Mouse (Mus musculus) forebrain, embryonic 14.5 days (tissue): ENCODE data around the gene Rab3c. TPM values are rescaled to one million over a fixed set of nuclear protein-coding genes. Genes with fewer than 3 reads are reported as not detected.

ENCODE experiments used
- ATAC-seq: fragments of 200-750 bp; cut with Nextera tagmentation; 2 replicates; pipeline ENCODE4 v1.8.0; 2017; ENCODE audit warnings: mild to moderate bottlenecking, moderate library complexity
- DNase-seq: peaks from one replicate; pipeline ENCODE4 v3.0.0-alpha.2; 2015; ENCODE audit warnings: low spot score
- H3K27ac ChIP-seq: fragments of 300-500 bp; sonication (generic); 2 replicates; pipeline ENCODE4 v1.5.1; 2014; ENCODE audit warnings: low read depth, mild to moderate bottlenecking, control low read depth, low read length, moderate library complexity
- H3K27me3 ChIP-seq: fragments of 300-500 bp; sonication (generic); replicated peaks from 2 replicates; pipeline ENCODE4 v1.6.1; 2014; ENCODE audit warnings: low read length, control low read depth, mixed read lengths; ENCODE audit not compliant: control insufficient read depth, insufficient read depth
- H3K36me3 ChIP-seq: fragments of 300-500 bp; sonication (generic); 2 replicates; pipeline ENCODE4 v1.6.1; 2014; ENCODE audit warnings: low read length, control low read depth; ENCODE audit not compliant: control insufficient read depth, insufficient read depth
- H3K4me1 ChIP-seq: fragments of 300-500 bp; sonication (generic); 2 replicates; pipeline ENCODE4 v1.6.1; 2014; ENCODE audit warnings: antibody characterized with exemption, low read length, control low read depth; ENCODE audit not compliant: control insufficient read depth, insufficient read depth
- H3K4me2 ChIP-seq: fragments of 300-500 bp; sonication (generic); 2 replicates; pipeline ENCODE4 v1.6.1; 2014; ENCODE audit warnings: mild to moderate bottlenecking, control low read depth, low read length
- H3K4me3 ChIP-seq: fragments of 300-500 bp; sonication (generic); 2 replicates; pipeline ENCODE4 v1.5.1; 2014; ENCODE audit warnings: low read depth, low read length, control low read depth
- H3K9ac ChIP-seq: fragments of 300-500 bp; sonication (generic); 2 replicates; pipeline ENCODE4 v1.6.1; 2014; ENCODE audit warnings: mild to moderate bottlenecking, low read length, control low read depth, moderate library complexity
- H3K9me3 ChIP-seq: fragments of 300-500 bp; sonication (generic); replicated peaks from 2 replicates; pipeline ENCODE4 v1.6.1; 2016; ENCODE audit warnings: low read length, control low read depth, mixed read lengths; ENCODE audit not compliant: control insufficient read depth
- WGBS: fragments of 180-500 bp; shearing (Covaris S2); extraction: QIAGEN DNeasy Blood & Tissue Kit; methylation state at CpG from one replicate; pipeline ENCODE4 v1.1.7; 2014; 5-methylcytosine and 5-hydroxymethylcytosine counted together
- polyA plus RNA-seq: library from polyadenylated mRNA; unstranded; fragments of >200 nt; fragmentation: Nextera tagmentation; extraction: Ambion mirVana; gene quantifications from 2 replicates; pipeline ENCODE4 v1.2.1, GENCODE M21; 2014

Gene Rab3c
- polyA plus RNA-seq, 1 experiment from 2014 or later: 66.0 TPM

GRCm38 (mm10) chr13:110219195-110219594, 61.6 kb downstream of the Rab3c start:
- no peaks in the 10 kb centered on the region for H3K4me1 ChIP-seq
- no peak overlapping the region for H3K4me2 ChIP-seq
- H3K36me3 ChIP-seq: no peaks in the 10 kb centered on the region
- no peak overlapping the region for H3K9ac ChIP-seq
- no peaks in the 10 kb centered on the region for H3K9me3 ChIP-seq
- DNase-seq (no peak), ATAC-seq (no peak)
- 40% methylated on average over 7 of the region's 7 CpGs for WGBS
- H3K27me3 ChIP-seq: no peaks in the 10 kb centered on the region
- no peak overlapping the region for H3K4me3 ChIP-seq
- H3K27ac ChIP-seq: no peak overlapping the region

DNA sequence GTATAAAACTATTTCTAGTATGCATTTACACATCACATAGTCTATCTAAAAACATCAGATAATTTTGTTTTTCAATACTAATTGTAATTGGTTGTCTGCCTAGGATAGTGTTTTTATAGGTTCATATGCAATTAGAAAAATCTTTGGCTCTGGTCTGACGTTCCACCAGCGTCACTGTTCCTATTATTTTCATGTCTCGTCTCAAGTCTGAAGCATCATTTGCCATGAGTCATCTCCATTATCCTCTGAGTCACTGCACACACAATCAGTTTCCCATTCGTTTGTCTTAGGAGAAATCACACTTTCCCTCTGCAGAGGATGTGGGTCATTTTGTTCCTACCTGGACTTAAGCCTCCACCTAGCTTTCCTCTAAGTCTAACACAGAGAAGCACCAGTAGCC, 62.3 kb downstream of the Rab3c start:
- no peaks in the 10 kb centered on the region for H3K36me3 ChIP-seq
- H3K27me3 ChIP-seq: no peaks in the 10 kb centered on the region
- no peak overlapping the region for H3K9ac ChIP-seq
- no peak overlapping the region for H3K27ac ChIP-seq
- no peak overlapping the region for H3K4me3 ChIP-seq
- H3K4me1 ChIP-seq: no peaks in the 10 kb centered on the region
- no peaks in the 10 kb centered on the region for H3K9me3 ChIP-seq
- WGBS: 80% methylated on average over 4 of the region's 4 CpGs
- no peak overlapping the region for H3K4me2 ChIP-seq
- ATAC-seq (no peak), DNase-seq (no peak)

DNA sequence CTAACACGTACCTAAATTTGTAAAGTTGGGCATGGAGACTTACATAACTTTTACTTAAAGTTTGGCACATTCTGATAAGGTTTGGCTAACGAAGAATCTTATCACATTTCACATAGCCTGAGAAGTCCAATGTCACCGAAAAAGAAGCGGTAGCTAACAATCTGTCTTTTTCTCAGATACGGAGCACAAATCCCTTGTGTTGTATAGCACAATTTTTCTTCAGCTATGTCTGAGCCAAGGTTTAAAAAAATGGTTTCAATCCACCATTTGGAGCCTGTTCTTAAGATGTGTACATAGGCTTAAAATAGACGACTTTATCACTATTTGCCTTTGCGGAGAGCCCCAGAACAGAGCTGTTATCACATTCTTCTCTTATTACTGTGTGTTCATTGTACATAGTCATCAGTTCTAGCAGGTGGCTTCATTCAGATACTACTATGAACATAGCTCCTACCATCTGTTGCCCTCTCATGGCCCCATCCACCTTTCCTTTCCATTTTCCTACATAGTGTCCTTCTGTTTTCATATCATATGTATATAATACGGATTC, 69.2 kb downstream of the Rab3c start:
- no peak overlapping the region for H3K4me2 ChIP-seq
- H3K36me3 ChIP-seq: no peaks in the 10 kb centered on the region
- H3K27ac ChIP-seq: no peak overlapping the region
- H3K9me3 ChIP-seq: no peaks in the 10 kb centered on the region
- no peak overlapping the region for H3K4me3 ChIP-seq
- no peak for ATAC-seq
- no peak overlapping the region for H3K9ac ChIP-seq
- 88% methylated on average over 8 of the region's 8 CpGs for WGBS
- H3K27me3 ChIP-seq: no peaks in the 10 kb centered on the region
- no peak for DNase-seq
- no peaks in the 10 kb centered on the region for H3K4me1 ChIP-seq

GRCm38 (mm10) chr13:110198906-110199305, 81.9 kb downstream of the Rab3c start:
- Histone ChIP-seq H3K4me1 (no peaks in the 10 kb centered on the region), H3K9me3 (no peaks in the 10 kb centered on the region), H3K4me2 (no peak overlapping the region), H3K4me3 (no peak overlapping the region), H3K36me3 (no peaks in the 10 kb centered on the region), H3K27ac (no peak overlapping the region), H3K9ac (no peak overlapping the region), H3K27me3 (no peaks in the 10 kb centered on the region)
- no peak for DNase-seq
- WGBS: 90% methylated on average over 5 of the region's 5 CpGs
- no peak for ATAC-seq

GRCm38 (mm10) chr13:110190039-110190438, 90.8 kb downstream of the Rab3c start:
- DNase-seq: no peak
- H3K36me3 ChIP-seq: no peaks in the 10 kb centered on the region

DNA sequence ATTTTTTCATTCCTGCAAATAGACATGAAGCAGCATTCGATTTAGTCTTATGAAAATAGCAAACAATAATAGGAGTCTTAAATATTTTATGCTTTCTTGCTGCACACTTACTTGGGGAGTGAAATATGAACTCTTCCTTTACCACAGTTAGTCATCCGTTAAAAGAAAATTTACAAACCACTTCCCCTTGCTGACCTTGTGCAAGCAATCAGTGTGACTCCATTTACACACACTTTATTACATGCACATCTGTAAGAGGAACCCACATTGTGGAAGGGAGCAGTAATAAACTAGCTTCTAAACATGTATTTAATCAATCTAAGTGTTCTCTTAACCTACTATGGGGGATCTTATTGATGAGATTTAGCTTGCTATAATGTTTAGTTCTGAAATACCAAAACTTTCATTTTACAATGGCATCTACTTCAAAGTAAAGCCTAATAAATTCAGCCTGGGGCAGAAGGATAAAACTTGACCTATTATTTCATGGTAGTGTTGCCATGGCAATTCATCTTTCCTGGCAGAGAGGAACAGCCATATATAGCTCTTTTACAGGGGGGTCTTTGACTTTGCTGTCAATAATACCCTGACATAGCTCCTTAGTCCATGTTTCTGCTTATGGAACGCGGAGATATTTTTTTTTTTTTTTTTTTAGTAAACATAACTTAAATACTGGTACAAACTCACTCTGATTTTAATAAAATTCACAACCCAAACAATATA, 95.7 kb downstream of the Rab3c start:
- no peak overlapping the region for H3K27ac ChIP-seq
- H3K36me3 ChIP-seq: no peaks in the 10 kb centered on the region
- H3K27me3 ChIP-seq: no peaks in the 10 kb centered on the region
- WGBS: 83% methylated on average over 4 of the region's 4 CpGs
- no peak overlapping the region for H3K4me3 ChIP-seq
- H3K4me1 ChIP-seq: peaks cover 2% of the 10 kb centered on the region; the same call in 1 of the 2 replicates
- DNase-seq (no peak), ATAC-seq (no peak)
- no peak overlapping the region for H3K9ac ChIP-seq
- H3K9me3 ChIP-seq: no peaks in the 10 kb centered on the region
- H3K4me2 ChIP-seq: no peak overlapping the region

More at GRCm38 (mm10) chr13:110190039-110190438, 90.8 kb downstream of the Rab3c start:
- ATAC-seq: no peak
- 67% methylated on average over 1 of the region's 1 CpGs for WGBS
- Histone ChIP-seq H3K27ac (no peak overlapping the region), H3K27me3 (no peaks in the 10 kb centered on the region), H3K9ac (no peak overlapping the region), H3K9me3 (no peaks in the 10 kb centered on the region), H3K4me1 (no peaks in the 10 kb centered on the region), H3K4me2 (no peak overlapping the region), H3K4me3 (no peak overlapping the region)

GRCm38 (mm10) chr13:110175651-110176050, 105.1 kb downstream of the Rab3c start:
- no peak for DNase-seq
- H3K27ac ChIP-seq: no peak overlapping the region
- 83% methylated on average over 6 of the region's 6 CpGs for WGBS
- no peaks in the 10 kb centered on the region for H3K27me3 ChIP-seq
- no peak overlapping the region for H3K4me3 ChIP-seq
- no peaks in the 10 kb centered on the region for H3K4me1 ChIP-seq
- no peaks in the 10 kb centered on the region for H3K9me3 ChIP-seq
- H3K4me2 ChIP-seq: no peak overlapping the region
- no peak overlapping the region for H3K9ac ChIP-seq
- no peak for ATAC-seq
- H3K36me3 ChIP-seq: no peaks in the 10 kb centered on the region

DNA sequence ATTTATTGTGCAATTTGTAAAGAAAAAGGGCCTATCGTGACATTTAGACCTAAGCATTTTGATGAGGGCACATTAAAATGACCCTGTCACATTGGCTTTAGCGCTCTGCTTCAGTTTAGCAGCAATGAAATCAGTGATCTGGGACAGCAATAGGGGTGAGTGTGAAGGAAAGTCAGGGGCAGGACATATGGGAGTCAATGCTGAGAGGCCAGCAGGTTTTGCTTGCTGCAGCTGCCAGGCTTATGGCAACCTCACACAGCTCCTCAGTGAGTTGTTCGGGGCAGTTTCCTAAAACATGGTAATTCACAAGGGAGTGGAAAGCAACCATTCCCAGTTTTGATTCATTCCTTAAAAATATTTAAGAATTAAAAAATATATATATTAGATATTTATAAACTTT, 111.1 kb downstream of the Rab3c start:
- 0 out of 2 replicates have a peak, but pooled peaks have one; percentile 15 for ATAC-seq
- DNase-seq: no peak
- WGBS: 77% methylated on average over 3 of the region's 3 CpGs

GRCm38 (mm10) chr13:110169152-110169551, 111.6 kb downstream of the Rab3c start:
- Histone ChIP-seq H3K36me3 (no peaks in the 10 kb centered on the region), H3K9ac (no peak overlapping the region), H3K4me1 (peaks cover 20% of the 10 kb centered on the region), H3K27me3 (no peaks in the 10 kb centered on the region), H3K4me3 (no peak overlapping the region), H3K27ac (peak overlapping the region; percentile 62; the same call in 1 of the 2 replicates), H3K9me3 (no peaks in the 10 kb centered on the region), H3K4me2 (no peak overlapping the region)
- WGBS: 42% methylated on average over 4 of the region's 4 CpGs
- DNase-seq (peak; percentile 52), ATAC-seq (peak; percentile 33; the same call in 1 of the 2 replicates)

More for the DNA sequence above, 111.1 kb downstream of the Rab3c start:
- no peaks in the 10 kb centered on the region for H3K27me3 ChIP-seq
- no peaks in the 10 kb centered on the region for H3K9me3 ChIP-seq
- H3K4me1 ChIP-seq: peaks cover 20% of the 10 kb centered on the region
- no peak overlapping the region for H3K4me2 ChIP-seq
- no peaks in the 10 kb centered on the region for H3K36me3 ChIP-seq
- H3K27ac ChIP-seq: peak overlapping the region; percentile 59; the same call in 1 of the 2 replicates
- no peak overlapping the region for H3K9ac ChIP-seq
- no peak overlapping the region for H3K4me3 ChIP-seq
